7 mouse cellular contexts compared by ENCODE assay signal in genomic region chr7:127876467-127877348, GRCm38 (mm10). TPM values are rescaled to one million over a fixed set of nuclear protein-coding genes. Genes with fewer than 3 reads are reported as not detected.
DNase-seq lines count a peak whose midpoint lies in the region; ATAC-seq and TF ChIP-seq lines count a peak whose summit lies in the region.

Zfp668 (minus strand) TSS chr7:127876828.

- TF ChIP-seq CTCF in kidney, adult 2 months (conservative IDR thresholded peaks at IDR 0.05; ENCODE audit: insufficient read depth, insufficient read length, low read depth, low read length) = no peak
- TF ChIP-seq CTCF in spleen, adult 2 months (IDR thresholded peaks at IDR 0.05; ENCODE audit: extremely low read depth, insufficient read depth, insufficient read length, insufficient replicate concordance) = no peak

- peak within 1 kb of the TSS; percentile 99 for H3K27ac ChIP-seq in embryonic facial prominence, embryonic 12.5 days
- H3K27ac ChIP-seq in kidney, adult 2 months (ENCODE audit: insufficient read depth, low read depth, low read length) = peak within 1 kb of the TSS; percentile 95
- H3K27ac ChIP-seq in limb, embryonic 12.5 days = peak within 1 kb of the TSS; percentile 99
- peak within 1 kb of the TSS; percentile 99 for H3K27ac ChIP-seq in midbrain, embryonic 15.5 days
- H3K27ac ChIP-seq in spleen, adult 2 months (ENCODE audit: insufficient read depth, low read length) = peak within 1 kb of the TSS; percentile 98

- peak; percentile 83 for DNase-seq in adrenal gland, postnatal 25 days
- peak; percentile 93 to 95 for DNase-seq in heart, adult 18-20 months
- DNase-seq in kidney, adult 2 months = peak; percentile 95
- peak; percentile 83 to 86 for DNase-seq in spleen, adult 2 months (ENCODE audit: low read depth in 1 of 2, low spot score in 2 of 2)

- H3K27me3 ChIP-seq in embryonic facial prominence, embryonic 12.5 days = no peaks in the 10 kb centered on the region
- H3K27me3 ChIP-seq in kidney, adult 2 months (replicated peaks; ENCODE audit: control insufficient read depth, insufficient read depth, low read length) = no peaks in the 10 kb centered on the region
- no peaks in the 10 kb centered on the region for H3K27me3 ChIP-seq in limb, embryonic 12.5 days
- H3K27me3 ChIP-seq in midbrain, embryonic 15.5 days (replicated peaks) = no peaks in the 10 kb centered on the region
- H3K27me3 ChIP-seq in spleen, adult 2 months (ENCODE audit: control insufficient read depth, insufficient read depth, low read length) = no peaks in the 10 kb centered on the region

- no peaks in the 10 kb centered on the region for H3K9me3 ChIP-seq in embryonic facial prominence, embryonic 12.5 days
- no peaks in the 10 kb centered on the region for H3K9me3 ChIP-seq in limb, embryonic 12.5 days
- no peaks in the 10 kb centered on the region for H3K9me3 ChIP-seq in midbrain, embryonic 15.5 days

- peak; percentile 48 for ATAC-seq in embryonic facial prominence, embryonic 12.5 days (ENCODE audit: insufficient number of reproducible peaks, insufficient read depth, low FRiP score, low TSS enrichment)
- ATAC-seq in limb, embryonic 12.5 days (ENCODE audit: insufficient number of reproducible peaks, insufficient read depth, low FRiP score, low TSS enrichment, low read depth) = peak; percentile 71
- peak; percentile 69 for ATAC-seq in midbrain, embryonic 15.5 days (replicated peaks)

- peaks cover 52% of the 10 kb centered on the region for H3K36me3 ChIP-seq in embryonic facial prominence, embryonic 12.5 days
- H3K36me3 ChIP-seq in kidney, adult 2 months (ENCODE audit: control insufficient read depth, insufficient read depth, low read length) = no peaks in the 10 kb centered on the region; the same call in 1 of the 2 replicates
- peaks cover 58% of the 10 kb centered on the region for H3K36me3 ChIP-seq in limb, embryonic 12.5 days
- H3K36me3 ChIP-seq in midbrain, embryonic 15.5 days (replicated peaks) = peaks cover 27% of the 10 kb centered on the region
- peaks cover 27% of the 10 kb centered on the region for H3K36me3 ChIP-seq in spleen, adult 2 months (ENCODE audit: control insufficient read depth, insufficient read depth, low read length)

- H3K4me3 ChIP-seq in embryonic facial prominence, embryonic 12.5 days = peak within 1 kb of the TSS; percentile 93
- H3K4me3 ChIP-seq in kidney, adult 2 months (ENCODE audit: insufficient read depth, low read depth, low read length) = peak within 1 kb of the TSS; percentile 75
- H3K4me3 ChIP-seq in limb, embryonic 12.5 days (replicated peaks) = peak within 1 kb of the TSS; percentile 90
- H3K4me3 ChIP-seq in midbrain, embryonic 15.5 days = peak within 1 kb of the TSS; percentile 81
- H3K4me3 ChIP-seq in spleen, adult 2 months (ENCODE audit: extremely low read depth, insufficient read depth, insufficient read length) = peak within 1 kb of the TSS; percentile 80

- WGBS in embryonic facial prominence, embryonic 12.5 days = under 1% methylated on average over 60 of the region's 60 CpGs
- WGBS in kidney, adult 2 months = under 1% methylated on average over 60 of the region's 60 CpGs
- under 1% methylated on average over 60 of the region's 60 CpGs for WGBS in limb, embryonic 12.5 days
- under 1% methylated on average over 60 of the region's 60 CpGs for WGBS in midbrain, embryonic 15.5 days
- WGBS in spleen, adult 2 months = under 1% methylated on average over 60 of the region's 60 CpGs

- peaks cover 23% of the 10 kb centered on the region for H3K4me1 ChIP-seq in embryonic facial prominence, embryonic 12.5 days
- H3K4me1 ChIP-seq in kidney, adult 2 months (ENCODE audit: control insufficient read depth, insufficient read depth, low read length) = peaks cover 8% of the 10 kb centered on the region; the same call in 1 of the 2 replicates
- peaks cover 27% of the 10 kb centered on the region for H3K4me1 ChIP-seq in limb, embryonic 12.5 days (replicated peaks)
- peaks cover 39% of the 10 kb centered on the region for H3K4me1 ChIP-seq in midbrain, embryonic 15.5 days
- peaks cover 12% of the 10 kb centered on the region; the same call in 1 of the 2 replicates for H3K4me1 ChIP-seq in spleen, adult 2 months (ENCODE audit: control insufficient read depth, insufficient read depth, insufficient read length)

- peak; percentile 82 for TF ChIP-seq POLR2A in kidney, adult 2 months (IDR thresholded peaks at IDR 0.05; ENCODE audit: low read depth, low read length)
- peak; percentile 51; the same call in 1 of the 2 replicates for TF ChIP-seq POLR2A in spleen, adult 2 months (IDR thresholded peaks at IDR 0.05; ENCODE audit: low read depth, low read length)

- peak within 1 kb of the TSS; percentile 87 for H3K4me2 ChIP-seq in embryonic facial prominence, embryonic 12.5 days (replicated peaks)
- H3K4me2 ChIP-seq in limb, embryonic 12.5 days = peak within 1 kb of the TSS; percentile 88
- H3K4me2 ChIP-seq in midbrain, embryonic 15.5 days = peak within 1 kb of the TSS; percentile 83

- H3K9ac ChIP-seq in embryonic facial prominence, embryonic 12.5 days = peak within 1 kb of the TSS; percentile 95
- peak within 1 kb of the TSS; percentile 97 for H3K9ac ChIP-seq in limb, embryonic 12.5 days (replicated peaks)
- peak within 1 kb of the TSS; percentile 84 for H3K9ac ChIP-seq in midbrain, embryonic 15.5 days

RNA-seq across cellular contexts. Expression of gene Zfp668, which starts in this region (rescaled TPM):
- total RNA-seq in adrenal gland, postnatal 25 days (2021) = 9.3 and 11.3 TPM in 2 replicates
- polyA plus RNA-seq in embryonic facial prominence, embryonic 12.5 days (2016; fragmentation: Nextera tagmentation; extraction: Ambion mirVana) = 31.8 and 32.9 TPM in 2 replicates
- 1 to 10 TPM; 3.4 to 4.1 TPM for total RNA-seq in heart, adult 18-20 months (2021)
- 4.2 and 4.3 TPM in 2 replicates for polyA plus RNA-seq in kidney, adult 2 months (2012; rRNA removed)
- 29.8 and 31.1 TPM in 2 replicates for polyA plus RNA-seq in limb, embryonic 12.5 days (2016; fragmentation: Nextera tagmentation; extraction: Ambion mirVana)
- polyA plus RNA-seq in midbrain, embryonic 15.5 days (2015; fragmentation: Nextera tagmentation; extraction: Ambion mirVana) = 46.8 and 48.1 TPM in 2 replicates
- polyA plus RNA-seq in spleen, adult 2 months (2012; rRNA removed) = 8.6 and 10.4 TPM in 2 replicates

Comparison
In these comparisons a context has a peak if more than half of its experiments do, and no peak if none do; other contexts are left out.
1. Peak in every context shown above with its lines: DNase-seq, ATAC-seq, H3K4me3 ChIP-seq and H3K27ac ChIP-seq.